Mouse (Mus musculus): ENCODE measurements around the gene Hs6st1.

GRCm38 (mm10) chr1:36042072-36042471 lies 26.1 kb upstream of the Hs6st1 start:
- TF ChIP-seq CTCF (IDR thresholded peaks at IDR 0.05; ENCODE audit: extremely low read depth, insufficient read depth, insufficient read length, insufficient replicate concordance) (no peak), POLR2A (IDR thresholded peaks at IDR 0.05; ENCODE audit: low read depth, low read length) (no peak)

All from spleen, adult 2 months (tissue).